Mouse (Mus musculus) lung, postnatal 0 days (tissue): ENCODE results near the gene Iqcn.

Source experiments
- CTCF ChIP-seq: IDR thresholded peaks from 2 replicates; pipeline ENCODE4 v1.5.1; 2016; ENCODE audit warnings: antibody characterized with exemption, mild to moderate bottlenecking
- EP300 ChIP-seq: IDR thresholded peaks from 2 replicates; pipeline ENCODE4 v1.6.1; 2016; ENCODE audit warnings: antibody characterized with exemption, mild to moderate bottlenecking, control low read depth

- TF ChIP-seq EP300, result no peak
- TF ChIP-seq CTCF, result no peak
These were observed 46.9 kb downstream of the Iqcn start for GRCm38 (mm10) chr8:70750128-70750680.
